Mouse (Mus musculus) testis, adult 2 months (tissue): ENCODE data around the gene Plekhg5. TPM values are rescaled to one million over a fixed set of nuclear protein-coding genes. Genes with fewer than 3 reads are reported as not detected.

Experiments
- H3K27ac ChIP-seq: fragments of 200-500 bp; 2 replicates; pipeline ENCODE4 v1.5.1; 2012; ENCODE audit warnings: low read depth, low read length; ENCODE audit not compliant: control insufficient read depth, insufficient read depth
- H3K27me3 ChIP-seq: fragments of 200-500 bp; 2 replicates; pipeline ENCODE4 v1.6.1; 2012; ENCODE audit warnings: mild to moderate bottlenecking, low read length, moderate library complexity; ENCODE audit not compliant: control insufficient read depth, insufficient read depth
- H3K36me3 ChIP-seq: fragments of 200-500 bp; 2 replicates; pipeline ENCODE4 v1.6.1; 2012; ENCODE audit warnings: mild to moderate bottlenecking, low read length; ENCODE audit not compliant: control insufficient read depth, insufficient read depth
- H3K4me1 ChIP-seq: fragments of 200-500 bp; 2 replicates; pipeline ENCODE4 v1.6.1; 2012; ENCODE audit warnings: low read length; ENCODE audit not compliant: control insufficient read depth, insufficient read depth
- H3K4me3 ChIP-seq: fragments of 200-500 bp; 2 replicates; pipeline ENCODE4 v1.5.1; 2012; ENCODE audit warnings: low read depth, mild to moderate bottlenecking, low read length, moderate library complexity, mixed read lengths; ENCODE audit not compliant: control insufficient read depth
- CTCF ChIP-seq: fragments of 200-500 bp; IDR thresholded peaks from 2 replicates; pipeline ENCODE4 v1.5.1; 2012; ENCODE audit warnings: low read depth, mild to moderate bottlenecking, inconsistent platforms, low read length, moderate library complexity; ENCODE audit not compliant: control insufficient read depth, insufficient read depth, insufficient replicate concordance
- POLR2A ChIP-seq: fragments of 200-500 bp; IDR thresholded peaks from 2 replicates; pipeline ENCODE4 v1.6.1; 2012; ENCODE audit warnings: low read depth, mild to moderate bottlenecking, inconsistent platforms, low read length, moderate library complexity; ENCODE audit not compliant: control insufficient read depth
- polyA plus RNA-seq: library from polyadenylated mRNA; depleted of rRNA; stranded (reverse); fragments of >200 nt; gene quantifications from 2 replicates; pipeline ENCODE4 v1.2.3, GENCODE M21; 2012

The Plekhg5 gene
- polyA plus RNA-seq, 1 experiment, result 8.8 TPM

DNA sequence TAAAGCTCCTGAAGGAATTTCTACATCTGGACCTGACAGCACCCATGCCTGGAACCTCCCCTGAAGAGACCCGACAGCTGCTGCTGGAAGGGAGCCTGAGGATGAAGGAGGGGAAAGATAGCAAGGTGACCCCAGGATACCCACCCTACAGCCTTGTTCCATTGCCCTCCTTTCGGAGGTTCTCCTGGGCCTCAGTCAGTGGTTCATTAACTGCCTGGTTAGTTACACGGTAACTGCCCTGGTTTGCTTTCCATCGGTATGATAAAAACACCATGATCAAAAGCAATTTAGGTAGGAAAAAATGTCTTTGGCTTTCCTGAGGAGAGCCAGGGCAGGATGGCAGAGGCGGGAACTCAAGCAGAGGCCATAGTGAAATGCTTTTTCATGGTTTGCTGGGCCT lies 36.4 kb downstream of the Plekhg5 start:
- Histone ChIP-seq H3K36me3 (no peaks in the 10 kb centered on the region), H3K4me1 (peaks cover 14% of the 10 kb centered on the region), H3K27ac (no peak overlapping the region), H3K27me3 (no peaks in the 10 kb centered on the region), H3K4me3 (no peak overlapping the region)
- TF ChIP-seq CTCF, result no peak
- TF ChIP-seq POLR2A, result no peak

DNA sequence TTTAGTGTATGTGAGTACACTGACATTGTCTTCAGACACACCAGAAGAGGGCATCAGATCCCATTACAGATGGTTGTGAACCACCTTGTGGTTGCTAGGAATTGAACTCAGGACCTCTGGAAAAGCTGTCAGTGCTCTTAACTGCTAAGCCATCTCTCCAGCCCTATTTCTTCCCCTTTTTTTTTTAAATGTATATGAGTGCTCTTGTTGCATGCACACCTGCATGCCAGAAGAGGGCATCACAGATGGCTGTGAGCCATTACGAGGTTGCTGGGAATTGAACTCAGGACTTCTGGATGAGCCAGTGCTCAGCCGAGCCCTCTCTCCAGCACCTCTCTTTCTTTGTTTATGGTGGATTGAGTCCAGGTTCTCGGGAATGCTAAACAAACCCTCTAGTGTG lies 37.2 kb downstream of the Plekhg5 start:
- Histone ChIP-seq H3K4me3 (no peak overlapping the region), H3K4me1 (peaks cover 14% of the 10 kb centered on the region), H3K27ac (no peak overlapping the region), H3K36me3 (no peaks in the 10 kb centered on the region), H3K27me3 (no peaks in the 10 kb centered on the region)
- TF ChIP-seq POLR2A (no peak), CTCF (no peak)

DNA sequence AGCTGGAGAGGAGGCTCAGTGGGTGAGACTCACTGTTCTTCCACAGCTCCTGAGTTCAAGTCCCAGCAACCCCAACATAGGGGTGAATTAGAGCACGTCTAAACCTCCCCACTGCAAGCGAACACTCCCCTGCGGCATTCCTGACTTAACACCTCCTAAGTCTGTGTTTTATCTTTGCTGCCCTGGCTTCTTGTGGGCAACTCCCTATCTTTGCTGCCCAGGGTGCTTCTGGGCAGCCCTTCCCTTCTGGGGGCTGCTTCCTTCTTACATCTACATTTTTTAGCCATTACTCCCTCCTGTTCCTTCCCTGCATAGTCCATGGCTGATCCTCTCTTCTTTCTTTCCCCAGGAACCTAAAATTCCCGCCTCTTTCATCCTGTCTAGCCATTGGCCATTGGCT lies 38.4 kb downstream of the Plekhg5 start:
- H3K4me3 ChIP-seq, result no peak overlapping the region
- H3K36me3 ChIP-seq, result no peaks in the 10 kb centered on the region
- H3K4me1 ChIP-seq, result peaks cover 19% of the 10 kb centered on the region
- TF ChIP-seq POLR2A (no peak), CTCF (no peak)
- H3K27ac ChIP-seq, result no peak overlapping the region
- no peaks in the 10 kb centered on the region for H3K27me3 ChIP-seq

DNA sequence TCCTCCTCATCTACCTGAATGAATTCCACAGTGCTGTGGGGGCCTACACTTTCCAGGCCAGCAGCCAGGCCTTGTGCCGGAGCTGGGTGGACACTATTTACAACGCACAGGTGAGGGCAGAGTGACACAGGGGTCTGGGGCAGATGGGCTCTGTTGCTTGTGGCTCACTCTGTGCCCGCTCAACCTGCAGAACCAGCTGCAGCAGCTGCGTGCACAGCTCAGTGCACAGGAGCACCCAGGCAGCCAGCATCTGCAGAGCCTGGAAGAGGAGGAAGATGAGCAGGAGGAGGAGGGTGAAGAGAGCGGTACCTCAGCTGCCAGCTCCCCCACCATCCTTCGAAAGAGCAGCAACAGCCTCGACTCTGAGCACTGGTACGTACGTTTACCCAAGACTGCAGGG lies 40.0 kb downstream of the Plekhg5 start:
- Histone ChIP-seq H3K4me1 (peaks cover 24% of the 10 kb centered on the region), H3K27ac (no peak overlapping the region), H3K4me3 (no peak overlapping the region), H3K27me3 (no peaks in the 10 kb centered on the region), H3K36me3 (no peaks in the 10 kb centered on the region)
- TF ChIP-seq CTCF (no peak), POLR2A (no peak)

DNA sequence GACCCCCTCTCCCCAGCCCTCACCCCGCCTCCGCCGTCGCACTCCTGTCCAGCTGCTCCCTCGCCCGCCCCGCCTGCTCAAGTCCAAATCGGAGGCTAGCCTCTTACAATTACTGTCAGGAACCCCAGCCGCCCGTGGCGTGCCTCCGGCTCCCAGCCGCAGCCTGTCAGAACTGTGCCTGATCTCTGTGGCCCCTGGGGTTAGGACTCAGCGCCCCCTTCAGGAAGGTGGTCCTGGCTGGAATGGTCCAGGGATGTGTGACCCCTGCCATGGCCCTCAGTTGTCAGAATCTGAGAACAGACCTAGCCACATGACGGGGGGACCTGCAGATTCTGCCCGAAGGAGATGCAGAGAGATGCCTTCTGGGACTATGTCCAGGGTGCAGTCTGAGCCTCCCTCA lies 41.8 kb downstream of the Plekhg5 start:
- H3K36me3 ChIP-seq, result no peaks in the 10 kb centered on the region
- H3K27ac ChIP-seq, result no peak overlapping the region
- H3K27me3 ChIP-seq, result no peaks in the 10 kb centered on the region
- TF ChIP-seq POLR2A (no peak), CTCF (no peak)
- peaks cover 15% of the 10 kb centered on the region for H3K4me1 ChIP-seq
- H3K4me3 ChIP-seq, result no peak overlapping the region

DNA sequence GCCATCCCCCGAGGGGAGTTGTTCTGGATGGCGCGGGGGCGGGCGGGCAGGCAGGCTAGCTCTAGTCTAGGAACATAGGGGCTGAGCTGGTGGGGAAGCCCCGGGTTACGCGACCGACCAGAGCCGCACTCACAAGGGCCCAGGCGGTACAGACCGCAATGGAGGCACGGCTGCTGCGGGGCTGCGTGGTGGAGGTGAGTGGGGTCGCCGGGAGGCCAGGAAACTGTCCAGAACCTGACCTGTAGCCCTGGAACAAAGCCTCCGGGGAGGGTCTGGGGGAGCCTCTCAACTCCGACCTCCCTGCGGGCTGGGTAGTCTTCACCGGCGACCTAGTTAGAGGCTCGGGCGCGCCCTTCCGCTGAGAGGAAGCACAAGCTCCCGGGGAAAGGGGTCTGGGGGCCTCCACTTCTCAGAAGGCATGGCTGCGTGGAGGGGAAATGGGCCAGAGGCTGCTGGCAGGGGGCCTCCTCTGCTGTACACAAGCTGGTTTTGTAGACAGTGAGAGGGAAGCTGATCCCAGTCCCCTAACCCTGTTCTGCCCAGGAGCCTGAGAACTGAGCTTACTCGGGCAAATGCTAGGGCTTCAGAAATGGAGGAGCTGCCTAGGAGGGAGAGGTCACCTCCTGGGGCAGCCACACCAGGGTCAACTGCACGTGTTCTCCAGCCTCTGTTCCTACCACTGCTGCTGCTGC lies 43.8 kb downstream of the Plekhg5 start, which contains the start of gene Tnfrsf25:
TSS of gene Tnfrsf25 (plus strand) at position 14 of the 692 bp plus-strand sequence.
- Histone ChIP-seq H3K4me3 (no peak within 1 kb of the TSS), H3K27me3 (no peaks in the 10 kb centered on the region), H3K36me3 (no peaks in the 10 kb centered on the region), H3K4me1 (peaks cover 20% of the 10 kb centered on the region), H3K27ac (no peak within 1 kb of the TSS)
- TF ChIP-seq POLR2A (no peak), CTCF (no peak)

DNA sequence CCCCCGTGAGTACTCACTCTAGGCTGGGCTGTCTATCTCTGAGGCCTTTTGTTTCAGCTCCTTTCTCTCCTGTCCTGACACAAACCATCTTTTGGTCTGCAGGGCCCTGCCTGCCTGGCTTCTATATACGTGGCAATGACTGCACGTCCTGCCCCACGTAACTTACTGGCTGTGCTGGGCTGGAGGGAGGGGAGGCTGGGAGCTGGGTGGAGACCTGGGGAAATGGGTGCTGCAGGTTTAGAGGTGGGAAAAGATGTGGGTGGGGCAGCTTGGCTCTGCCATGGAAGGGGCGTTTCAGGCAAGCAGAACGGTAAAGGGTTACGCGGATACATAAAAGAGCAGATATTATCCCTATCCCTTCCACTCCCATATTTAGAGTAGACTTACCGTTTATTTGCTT lies 45.2 kb downstream of the Plekhg5 start:
- Histone ChIP-seq H3K27me3 (no peaks in the 10 kb centered on the region), H3K36me3 (no peaks in the 10 kb centered on the region), H3K27ac (no peak overlapping the region), H3K4me3 (no peak overlapping the region), H3K4me1 (peaks cover 20% of the 10 kb centered on the region)
- TF ChIP-seq CTCF, result no peak
- no peak for TF ChIP-seq POLR2A
